Mouse (Mus musculus) myocyte (in vitro differentiated cells): ENCODE measurements around the gene Kxd1.
A peak's percentile ranks its signal among the peaks of the same experiment; 100 is the strongest.

ENCODE experiments used
- CEBPB ChIP-seq: IDR thresholded peaks from 2 replicates; pipeline ENCODE4 v1.6.1; 2011; ENCODE audit warnings: mild to moderate bottlenecking, moderate library complexity; ENCODE audit not compliant: poor library complexity, insufficient read depth, severe bottlenecking
- E2F4 ChIP-seq: IDR thresholded peaks from one replicate; pipeline ENCODE4 v1.6.1; 2011; ENCODE audit warnings: mild to moderate bottlenecking, control low read depth, moderate library complexity; ENCODE audit not compliant: insufficient read depth
- MAX ChIP-seq: IDR thresholded peaks from one replicate; pipeline ENCODE4 v1.6.1; 2011; ENCODE audit warnings: low read depth, mild to moderate bottlenecking, control low read depth
- MYOD1 ChIP-seq, 3 experiments: IDR thresholded peaks; one replicate each; pipeline ENCODE4 v1.6.1; 2011; ENCODE audit warnings: control low read depth in 2 of 3, low read depth in 2 of 3, mild to moderate bottlenecking in 2 of 3, moderate library complexity in 1 of 3; ENCODE audit not compliant: insufficient read length in 2 of 3, control insufficient read depth in 1 of 3
- MYOG ChIP-seq, 3 experiments: IDR thresholded peaks; one replicate each; pipeline ENCODE4 v1.6.1; 2011; ENCODE audit warnings: control low read depth in 2 of 3, low read depth in 2 of 3, mild to moderate bottlenecking in 2 of 3; ENCODE audit not compliant: insufficient read length in 2 of 3, control insufficient read depth in 1 of 3, insufficient read depth in 1 of 3
- POLR2A ChIP-seq: IDR thresholded peaks from one replicate; pipeline ENCODE4 v1.6.1; 2011; ENCODE audit warnings: low read depth, mild to moderate bottlenecking, control low read depth, moderate library complexity; ENCODE audit not compliant: insufficient read length
- POLR2AphosphoS2 ChIP-seq: IDR thresholded peaks from one replicate; pipeline ENCODE4 v1.6.1; 2011; ENCODE audit warnings: low read depth, control low read depth; ENCODE audit not compliant: insufficient read length
- REST ChIP-seq: IDR thresholded peaks from one replicate; pipeline ENCODE4 v1.6.1; 2011; ENCODE audit warnings: mild to moderate bottlenecking, control low read depth, moderate library complexity; ENCODE audit not compliant: insufficient read depth, insufficient read length
- SRF ChIP-seq: IDR thresholded peaks from one replicate; pipeline ENCODE4 v1.6.1; 2011; ENCODE audit warnings: low read depth; ENCODE audit not compliant: control insufficient read depth, insufficient read length
- TCF12 ChIP-seq: IDR thresholded peaks from one replicate; pipeline ENCODE4 v1.6.1; 2011; ENCODE audit warnings: mild to moderate bottlenecking, control low read depth; ENCODE audit not compliant: poor library complexity, insufficient read depth, severe bottlenecking
- TCF3 ChIP-seq: IDR thresholded peaks from one replicate; pipeline ENCODE4 v1.6.1; 2011; ENCODE audit warnings: low read depth, control low read depth; ENCODE audit not compliant: insufficient read length
- USF1 ChIP-seq: IDR thresholded peaks from one replicate; pipeline ENCODE4 v1.6.1; 2011; ENCODE audit warnings: low read depth, mild to moderate bottlenecking, control low read depth, moderate library complexity

- TF ChIP-seq REST (no peak), CEBPB (no peak), POLR2A (no peak), SRF (no peak), POLR2AphosphoS2 (no peak), TCF12 (no peak), E2F4 (no peak), TCF3 (no peak), USF1 (peak; percentile 81), MAX (no peak), MYOG (IDR thresholded peaks at IDR 0.05; ENCODE audit: control insufficient read depth in 1 of 3, insufficient read depth in 1 of 3, insufficient read length in 2 of 3, low read depth in 2 of 3) (peak in 1 of 3 experiments; percentile 52), MYOD1 (IDR thresholded peaks at IDR 0.05; ENCODE audit: control insufficient read depth in 1 of 3, insufficient read length in 2 of 3, low read depth in 2 of 3) (peak in 1 of 3 experiments; percentile 45)
Observed at GRCm38 (mm10) chr8:70505698-70506327, 21.9 kb downstream of the Kxd1 start.
